Mouse (Mus musculus): ENCODE measurements around the gene Dclk2.

- TF ChIP-seq EP300 (IDR thresholded peaks at IDR 0.05; ENCODE audit: low read depth in 1 of 2, low read length in 2 of 2) (no peak), CTCF (IDR thresholded peaks at IDR 0.05 in 2 of 3, conservative IDR thresholded peaks at IDR 0.05 in 1 of 3; ENCODE audit: control insufficient read depth in 1 of 3, insufficient read depth in 1 of 3, low read depth in 2 of 3, low read length in 3 of 3, poor library complexity in 1 of 3, severe bottlenecking in 1 of 3) (no peak), USF1 (IDR thresholded peaks at IDR 0.05; ENCODE audit: low read depth, low read length) (no peak), POLR2A (IDR thresholded peaks at IDR 0.05; ENCODE audit: control insufficient read depth in 1 of 2, insufficient read depth in 1 of 2, low read depth in 1 of 2, low read length in 2 of 2, poor library complexity in 1 of 2) (no peak), MAFK (IDR thresholded peaks at IDR 0.05; ENCODE audit: borderline replicate concordance, low read depth, low read length) (no peak), GABPA (IDR thresholded peaks at IDR 0.05; ENCODE audit: low read depth, low read length) (no peak), MAZ (IDR thresholded peaks at IDR 0.05; ENCODE audit: low read depth, low read length) (no peak), HCFC1 (IDR thresholded peaks at IDR 0.05; ENCODE audit: low read depth, low read length) (no peak), MYC (IDR thresholded peaks at IDR 0.05; ENCODE audit: low read depth, low read length) (no peak), MEF2A (IDR thresholded peaks at IDR 0.05; ENCODE audit: extremely low read depth, insufficient replicate concordance, low read depth, low read length, poor library complexity, severe bottlenecking) (no peak), MXI1 (IDR thresholded peaks at IDR 0.05; ENCODE audit: low read depth, low read length) (no peak)
Measured at GRCm38 (mm10) chr3:86920343-86921083, at the start of gene Dclk2.
